Mouse (Mus musculus) forebrain, postnatal 0 days (tissue): ENCODE measurements around the gene Narf. TPM values are rescaled to one million over a fixed set of nuclear protein-coding genes. Genes with fewer than 3 reads are reported as not detected.
A peak's percentile ranks its signal among the peaks of the same experiment; 100 is the strongest.

Experiments
- ATAC-seq: fragments of 200-750 bp; cut with Nextera tagmentation; 2 replicates; pipeline ENCODE4 v1.8.0; 2017; ENCODE audit warnings: mild to moderate bottlenecking, moderate library complexity
- DNase-seq: peaks from one replicate; pipeline ENCODE4 v3.0.0-alpha.2; 2015
- H3K27ac ChIP-seq: fragments of 300-500 bp; sonication (generic); 2 replicates; pipeline ENCODE4 v1.5.1; 2014; ENCODE audit warnings: low read depth, mild to moderate bottlenecking, antibody characterized with exemption, low read length, moderate library complexity, mixed read lengths
- H3K27me3 ChIP-seq: fragments of 300-500 bp; sonication (generic); 2 replicates; pipeline ENCODE4 v1.6.1; 2014; ENCODE audit warnings: mild to moderate bottlenecking, low read length, mixed read lengths; ENCODE audit not compliant: insufficient read depth
- H3K36me3 ChIP-seq: fragments of 300-500 bp; sonication (generic); 2 replicates; pipeline ENCODE4 v1.6.1; 2014; ENCODE audit warnings: mild to moderate bottlenecking, moderate library complexity; ENCODE audit not compliant: insufficient read depth
- H3K4me1 ChIP-seq: fragments of 300-500 bp; sonication (generic); 2 replicates; pipeline ENCODE4 v1.6.1; 2014; ENCODE audit warnings: antibody characterized with exemption; ENCODE audit not compliant: insufficient read depth
- H3K4me2 ChIP-seq: fragments of 300-500 bp; sonication (generic); 2 replicates; pipeline ENCODE4 v1.6.1; 2014; ENCODE audit warnings: low read depth, mild to moderate bottlenecking, moderate library complexity
- H3K4me3 ChIP-seq: fragments of 300-500 bp; sonication (generic); 2 replicates; pipeline ENCODE4 v1.5.1; 2014; ENCODE audit warnings: low read depth, low read length, mixed read lengths
- H3K9ac ChIP-seq: fragments of 300-500 bp; sonication (generic); 2 replicates; pipeline ENCODE4 v1.6.1; 2014; ENCODE audit warnings: mild to moderate bottlenecking
- H3K9me3 ChIP-seq: fragments of 300-500 bp; sonication (generic); 2 replicates; pipeline ENCODE4 v1.6.1; 2016; ENCODE audit warnings: low read length
- CTCF ChIP-seq: sonication (generic); IDR thresholded peaks from 2 replicates; pipeline ENCODE4 v1.5.1; 2016; ENCODE audit warnings: antibody characterized with exemption, control low read depth, low read depth
- WGBS: fragments of 180-500 bp; shearing (Covaris S2); extraction: QIAGEN DNeasy Blood & Tissue Kit; methylation state at CpG from one replicate; pipeline ENCODE4 v1.1.7; 2014; 5-methylcytosine and 5-hydroxymethylcytosine counted together
- polyA plus RNA-seq: library from polyadenylated mRNA; unstranded; fragments of >200 nt; fragmentation: Nextera tagmentation; extraction: Ambion mirVana; gene quantifications from 2 replicates; pipeline ENCODE4 v1.2.1, GENCODE M21; 2015
- total RNA-seq: library from RNA; depleted of rRNA; stranded (reverse); fragments of >200 nt; gene quantifications from 2 replicates; pipeline ENCODE4 v1.2.3, GENCODE M21; 2014

Narf gene
- total and polyA plus RNA-seq, 2 experiments from 2014 or later: 42.9 to 135 TPM

DNA sequence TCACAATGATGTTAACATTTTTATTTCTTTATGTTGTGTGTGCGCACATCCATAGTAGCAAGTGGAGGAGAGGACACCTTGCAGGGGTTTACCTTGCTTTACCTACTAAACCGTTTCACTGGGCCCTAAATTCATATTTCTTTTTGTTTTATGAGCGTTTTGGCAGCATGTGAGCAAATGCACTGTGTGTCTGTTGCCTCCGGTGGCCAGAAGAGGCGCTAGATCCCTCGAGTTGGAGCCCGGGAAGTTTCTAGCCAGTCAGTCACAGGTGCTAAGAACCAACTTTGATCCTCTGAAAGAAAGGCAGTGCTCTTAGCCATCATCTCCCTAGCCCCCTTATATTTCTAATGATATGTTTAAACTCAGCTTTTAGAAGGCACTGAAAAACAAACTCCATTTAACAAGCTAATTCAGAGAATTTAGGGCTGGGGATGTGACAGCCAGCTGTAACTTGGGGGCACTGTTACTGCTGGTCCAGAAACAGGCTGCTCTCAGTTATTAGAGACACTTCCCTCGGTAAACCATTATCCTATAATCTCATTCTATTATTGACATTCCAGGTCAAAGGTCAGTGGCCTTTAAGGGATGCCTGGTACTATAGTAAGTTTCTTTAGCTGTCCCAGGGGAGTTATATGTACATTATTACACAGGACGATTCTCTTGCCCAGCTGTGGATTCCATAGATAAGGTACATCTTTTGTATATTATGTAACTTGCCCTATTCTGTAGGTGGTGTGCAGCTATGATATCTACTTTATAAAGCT lies 1.4 kb upstream of the Narf start:
- no peak overlapping the region for H3K4me3 ChIP-seq

DNA sequence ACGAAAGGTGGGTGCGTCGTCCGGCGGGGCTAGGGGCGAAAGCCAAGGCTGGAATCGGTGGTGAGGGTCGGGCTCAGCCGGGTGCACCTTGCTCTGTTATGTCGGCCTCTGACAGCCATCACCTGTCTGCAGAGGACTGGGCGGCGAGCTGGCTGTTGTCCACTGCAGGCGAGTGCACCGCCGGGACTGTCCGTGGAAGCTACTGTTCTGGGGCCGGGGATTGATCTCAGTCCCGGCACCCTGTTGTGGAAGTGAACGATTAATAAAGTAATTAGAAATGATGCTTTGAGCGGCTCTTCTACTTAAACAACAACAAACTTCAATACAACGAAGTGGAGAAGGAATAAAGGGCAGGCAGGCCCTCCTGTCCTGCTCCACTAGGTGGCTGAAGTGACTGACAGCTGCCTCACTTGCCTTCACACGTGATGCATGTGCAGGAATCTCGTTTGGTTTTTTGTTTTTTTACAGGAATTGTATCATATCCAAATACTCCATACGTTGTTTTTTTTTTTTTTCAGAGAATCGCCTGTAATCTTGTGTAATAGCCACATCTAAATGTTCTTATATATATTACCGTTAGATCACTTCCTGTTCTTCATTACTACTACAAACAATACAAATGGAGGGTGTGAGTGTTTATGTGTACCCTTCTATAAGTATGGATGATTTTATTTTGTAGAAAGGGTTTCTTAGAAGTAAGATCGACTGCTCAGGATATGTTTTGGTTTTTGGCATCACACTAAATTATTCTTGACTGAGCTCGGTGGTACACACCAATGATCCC lies 484 bp downstream of the Narf start:
- ATAC-seq: no peak
- H3K9me3 ChIP-seq: no peaks in the 10 kb centered on the region

More for the DNA sequence above, 1.4 kb upstream of the Narf start:
- DNase-seq (peak; percentile 54), ATAC-seq (no peak)
- Histone ChIP-seq H3K4me2 (peak overlapping the region; percentile 56; the same call in 1 of the 2 replicates), H3K36me3 (peaks cover 12% of the 10 kb centered on the region), H3K9ac (0 out of 2 replicates have a peak overlapping the region, but pooled peaks have one; percentile 54), H3K4me1 (peaks cover 19% of the 10 kb centered on the region), H3K27me3 (no peaks in the 10 kb centered on the region), H3K9me3 (no peaks in the 10 kb centered on the region), H3K27ac (peak overlapping the region; percentile 86)
- WGBS: 30% methylated on average over 9 of the region's 9 CpGs
- TF ChIP-seq CTCF: peak; percentile 59

DNA sequence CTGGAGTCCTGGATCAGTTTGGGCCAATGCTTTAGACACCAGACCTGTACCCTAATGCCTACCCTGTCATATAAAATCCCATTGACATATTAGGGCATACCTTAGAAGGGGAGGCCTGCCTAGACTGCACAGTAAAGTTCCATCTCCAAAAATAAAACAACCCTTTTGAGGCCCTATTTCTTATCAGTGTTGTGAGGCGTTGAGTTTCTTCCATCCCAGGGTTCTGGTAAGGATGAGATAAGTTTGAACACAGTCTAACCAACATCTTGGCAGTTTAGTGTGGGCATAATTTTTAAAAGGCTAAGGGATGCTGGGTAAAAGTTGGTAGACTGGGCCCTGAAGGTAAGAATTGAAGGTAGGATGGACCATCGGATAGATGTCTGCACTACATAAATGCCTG lies 2.6 kb downstream of the Narf start:
- DNase-seq (no peak), ATAC-seq (no peak)
- H3K36me3 ChIP-seq: peaks cover 48% of the 10 kb centered on the region
- no peaks in the 10 kb centered on the region for H3K27me3 ChIP-seq
- peaks cover 19% of the 10 kb centered on the region for H3K4me1 ChIP-seq
- H3K27ac ChIP-seq: no peak overlapping the region
- H3K9me3 ChIP-seq: no peaks in the 10 kb centered on the region
- no peak overlapping the region for H3K4me2 ChIP-seq
- H3K9ac ChIP-seq: no peak overlapping the region
- H3K4me3 ChIP-seq: no peak overlapping the region
- TF ChIP-seq CTCF: no peak
- 94% methylated on average over 2 of the region's 2 CpGs for WGBS

More for the DNA sequence above, 484 bp downstream of the Narf start:
- TF ChIP-seq CTCF: peak; percentile 55
- DNase-seq: peak; percentile 58
- H3K4me3 ChIP-seq: peak overlapping the region; percentile 68
- H3K4me1 ChIP-seq: peaks cover 19% of the 10 kb centered on the region
- peak overlapping the region; percentile 78 for H3K9ac ChIP-seq
- peaks cover 27% of the 10 kb centered on the region for H3K36me3 ChIP-seq
- no peaks in the 10 kb centered on the region for H3K27me3 ChIP-seq
- H3K4me2 ChIP-seq: peak overlapping the region; percentile 56
- peak overlapping the region; percentile 86 for H3K27ac ChIP-seq
- 3% methylated on average over 28 of the region's 28 CpGs for WGBS

DNA sequence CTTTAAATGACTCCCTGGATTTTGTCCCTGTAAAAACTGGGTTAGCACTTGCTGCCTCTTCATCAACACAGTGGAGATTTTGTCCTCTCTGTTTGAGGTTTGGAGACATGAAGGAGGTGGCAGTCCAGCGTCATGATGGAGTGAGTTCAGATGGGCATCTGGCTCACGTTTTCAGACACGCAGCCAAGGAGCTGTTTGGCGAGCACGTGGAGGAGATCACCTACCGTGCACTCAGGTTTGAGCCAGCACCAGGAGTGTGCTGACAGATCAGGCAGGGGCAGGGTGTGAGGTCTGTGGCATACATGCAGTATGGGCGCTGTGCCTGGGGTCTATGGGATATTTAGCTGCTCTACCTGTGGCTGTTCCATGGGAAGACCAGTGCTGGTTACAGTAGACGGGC lies 13.1 kb downstream of the Narf start:
- DNase-seq (no peak), ATAC-seq (no peak)
- 90% methylated on average over 8 of the region's 8 CpGs for WGBS
- no peak for TF ChIP-seq CTCF
- peaks cover 91% of the 10 kb centered on the region for H3K36me3 ChIP-seq
- no peak overlapping the region for H3K4me2 ChIP-seq
- H3K27ac ChIP-seq: no peak overlapping the region
- no peak overlapping the region for H3K9ac ChIP-seq
- no peak overlapping the region for H3K4me3 ChIP-seq
- no peaks in the 10 kb centered on the region for H3K27me3 ChIP-seq
- H3K4me1 ChIP-seq: no peaks in the 10 kb centered on the region
- no peaks in the 10 kb centered on the region for H3K9me3 ChIP-seq

DNA sequence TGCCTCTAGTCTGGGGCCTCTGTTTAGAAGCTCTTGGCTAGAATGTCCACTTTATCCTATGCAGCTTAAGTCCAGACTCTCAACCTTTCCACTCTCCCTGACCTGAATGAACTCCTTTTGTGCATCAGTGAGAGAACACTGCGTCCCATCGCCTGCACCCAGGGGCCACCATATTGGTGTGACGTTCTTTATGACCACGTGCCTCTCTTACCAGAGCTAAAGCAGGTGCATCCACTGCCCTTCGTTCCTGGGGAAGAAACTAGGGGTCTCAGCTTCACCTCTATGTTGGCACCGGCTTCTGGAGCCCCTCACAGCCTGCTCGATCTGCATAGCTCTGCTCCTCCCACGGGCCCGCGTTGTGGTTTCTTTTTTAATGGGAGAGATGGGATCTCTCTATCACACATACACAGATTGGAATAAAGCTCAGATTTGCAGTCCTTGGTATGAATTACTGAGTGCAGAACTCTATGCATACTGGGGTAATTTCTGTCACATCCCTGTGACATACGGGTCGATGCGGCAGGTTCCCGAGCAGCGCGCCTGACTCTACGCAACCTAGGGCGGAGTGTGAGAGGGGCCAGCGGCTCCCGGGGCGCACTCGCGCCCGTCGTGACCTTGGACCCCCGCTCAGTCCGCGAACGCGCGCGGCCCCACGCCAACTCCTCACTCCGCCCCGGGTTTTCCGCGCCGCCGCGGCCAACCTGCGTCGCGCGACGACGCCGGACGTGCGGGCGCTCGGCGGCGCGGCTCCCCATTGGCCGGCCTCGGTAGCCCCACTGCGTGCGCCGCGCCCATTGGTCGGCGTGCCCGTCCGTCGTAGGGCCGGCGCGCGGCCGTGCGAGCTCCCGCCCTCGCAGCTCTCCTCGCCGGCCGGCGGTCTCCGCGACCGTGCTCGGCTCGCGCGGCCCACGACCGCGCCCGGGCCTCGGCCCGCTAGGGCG lies 22.4 kb downstream of the Narf start, which contains the start of gene Foxk2:
Gene Foxk2 (plus strand): TSS at position 831 of the 941 bp plus-strand sequence.
- Histone ChIP-seq H3K36me3 (peaks cover 27% of the 10 kb centered on the region), H3K4me2 (peak within 1 kb of the TSS; percentile 92), H3K9ac (peak within 1 kb of the TSS; percentile 93), H3K9me3 (no peaks in the 10 kb centered on the region), H3K4me3 (peak within 1 kb of the TSS; percentile 88), H3K27ac (peak within 1 kb of the TSS; percentile 97), H3K4me1 (peaks cover 20% of the 10 kb centered on the region), H3K27me3 (no peaks in the 10 kb centered on the region)
- DNase-seq: peak; percentile 98
- no peak for TF ChIP-seq CTCF
- WGBS: 2% methylated on average over 90 of the region's 91 CpGs
- ATAC-seq: peak; percentile 98

DNA sequence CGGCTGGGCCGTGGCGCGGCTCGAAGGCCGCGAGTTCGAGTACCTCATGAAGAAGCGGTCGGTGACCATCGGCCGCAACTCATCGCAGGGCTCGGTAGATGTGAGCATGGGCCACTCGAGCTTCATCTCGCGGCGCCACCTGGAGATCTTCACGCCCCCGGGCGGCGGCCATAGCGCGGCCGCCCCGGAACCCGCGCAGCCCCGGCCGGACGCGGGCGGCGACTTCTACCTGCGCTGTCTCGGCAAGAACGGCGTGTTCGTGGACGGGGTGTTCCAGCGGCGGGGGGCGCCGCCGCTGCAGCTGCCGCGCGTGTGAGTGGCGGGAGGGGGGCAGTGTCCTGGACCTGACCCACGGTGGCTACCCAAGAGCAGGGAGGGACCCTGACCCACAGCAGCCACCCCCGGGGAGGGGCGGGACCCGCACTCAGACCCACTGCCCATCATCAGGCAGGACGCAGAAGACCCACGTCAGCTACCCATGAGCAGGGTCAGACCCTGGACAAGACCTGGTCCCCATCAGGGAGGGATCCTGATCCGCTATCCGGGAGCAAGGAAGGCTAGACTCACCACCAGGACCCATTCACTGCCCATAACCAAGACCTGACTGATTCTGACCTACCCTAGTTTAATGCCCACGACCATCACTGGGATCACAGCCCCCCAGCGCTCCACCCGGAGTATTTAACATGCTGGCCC lies 23.3 kb downstream of the Narf start:
- DNase-seq (peak; percentile 8), ATAC-seq (no peak)
- Histone ChIP-seq H3K9me3 (no peaks in the 10 kb centered on the region), H3K27ac (peak overlapping the region; percentile 97), H3K4me1 (peaks cover 20% of the 10 kb centered on the region), H3K36me3 (peaks cover 18% of the 10 kb centered on the region), H3K4me2 (peak overlapping the region; percentile 92), H3K9ac (peak overlapping the region; percentile 93), H3K27me3 (no peaks in the 10 kb centered on the region), H3K4me3 (peak overlapping the region; percentile 88)
- TF ChIP-seq CTCF: no peak
- under 1% methylated on average over 59 of the region's 60 CpGs for WGBS
